ENCODE assay signal across 21 mouse cellular contexts in the genomic region with DNA sequence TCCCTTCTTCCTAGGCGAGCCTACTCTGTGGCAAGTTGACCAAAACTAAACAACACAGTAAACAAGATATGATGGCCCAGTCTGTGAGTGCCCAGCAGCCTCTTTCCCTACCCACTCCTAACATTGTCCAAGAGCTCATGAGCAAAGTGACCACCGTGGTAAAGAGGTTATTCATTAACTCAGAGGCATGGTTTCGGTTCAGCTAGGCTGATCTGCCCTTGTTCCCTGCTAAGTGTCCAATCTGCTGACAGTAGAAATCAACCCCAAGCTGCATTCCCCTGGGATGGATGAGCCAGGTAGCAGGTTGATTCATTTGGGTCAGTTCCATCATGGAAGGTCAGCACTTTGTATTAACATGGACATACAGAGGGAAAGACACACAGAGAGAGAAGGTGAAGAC. TPM values are rescaled to one million over a fixed set of nuclear protein-coding genes. Genes with fewer than 3 reads are reported as not detected.
"Had no signal": no experiment of that assay in that cellular context is flagged by ENCODE, and none has a peak within 500 bp of the region (broad histone marks: within the 10 kb centered on the region; RNA-seq: fewer than 3 reads in every experiment).

No protein-coding gene starts in this region.

- H3K4me3 ChIP-seq: layer of hippocampus, adult 2 months; limb, embryonic 13.5 days; midbrain, embryonic 10.5 days; neural tube, embryonic 12.5 days had no signal

- H3K4me2 ChIP-seq: limb, embryonic 13.5 days; neural tube, embryonic 12.5 days had no signal

- H3K27me3 ChIP-seq: neural tube, embryonic 12.5 days had no signal

- H3K9ac ChIP-seq: limb, embryonic 13.5 days; liver, embryonic 14.5 days; neural tube, embryonic 12.5 days had no signal

- H3K27ac ChIP-seq: layer of hippocampus, adult 2 months; limb, embryonic 13.5 days; liver, embryonic 14.5 days; midbrain, embryonic 10.5 days; neural tube, embryonic 12.5 days had no signal

- DNase-seq: lung, adult 18-20 months; lung, postnatal 4 days; midbrain, embryonic 14.5 days; right cerebral cortex, postnatal 4 days; spleen, adult 18-20 months; thymus, adult 2 months; thymus, postnatal 25 days had no signal

- H3K9me3 ChIP-seq: limb, embryonic 13.5 days; midbrain, embryonic 10.5 days; neural tube, embryonic 12.5 days had no signal

- ATAC-seq: hindbrain, embryonic 16.5 days had no signal

- H3K36me3 ChIP-seq: limb, embryonic 13.5 days; midbrain, embryonic 10.5 days; neural tube, embryonic 12.5 days had no signal

RNA-seq across cellular contexts. Expression of gene Pgm5, which starts 19.6 kb away (rescaled TPM):
- total RNA-seq: megakaryocyte, adult 5-6 weeks; neutrophil, adult 5-6 weeks had no signal

RNA-seq across cellular contexts. Expression of gene Foxd4, which starts 58.9 kb away (rescaled TPM):
- total RNA-seq: layer of hippocampus, adult 2 months; layer of hippocampus, postnatal 10 days; left cerebral cortex, postnatal 36 days; liver, adult 2 months had no signal
- polyA plus RNA-seq: hindbrain, embryonic 16.5 days; intestine, embryonic 14.5 days; limb, embryonic 13.5 days; liver, adult 2 months; liver, embryonic 14.5 days; lung, embryonic 16.5 days; midbrain, embryonic 14.5 days; neural tube, embryonic 12.5 days; stomach, embryonic 14.5 days; thymus, adult 2 months had no signal
